Mouse (Mus musculus): ENCODE measurements around the gene Tcf12. TPM values are rescaled to one million over a fixed set of nuclear protein-coding genes. Genes with fewer than 3 reads are reported as not detected.

Gene Tcf12
- polyA plus RNA-seq, 1 experiment from 2014 or later = 9.9 TPM

DNA sequence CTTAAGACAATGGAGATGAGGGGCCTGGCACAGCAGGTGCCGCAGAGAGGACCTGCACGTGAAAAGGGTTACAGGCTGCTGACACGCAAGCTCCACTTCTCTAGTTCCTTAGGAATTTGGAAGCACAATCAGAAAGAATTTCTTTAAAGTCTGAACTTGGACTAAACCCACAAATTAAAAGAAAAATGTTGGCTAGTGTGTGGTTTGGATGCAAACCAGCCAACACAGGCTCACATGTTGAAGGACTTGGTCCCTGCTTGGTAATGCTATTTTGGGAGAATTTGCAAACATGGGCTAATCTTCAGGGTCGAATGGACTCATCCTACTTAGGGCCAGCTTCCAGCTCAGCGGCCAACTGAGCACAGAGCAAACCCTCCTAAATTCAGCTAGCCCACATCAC is 313.5 kb downstream of the Tcf12 start:
- 67% methylated on average over 5 of the region's 5 CpGs for WGBS (ENCODE audit: insufficient replicate concordance)
- DNase-seq = no peak
- Histone ChIP-seq H3K9ac (no peak overlapping the region), H3K4me1 (replicated peaks) (no peaks in the 10 kb centered on the region), H3K27me3 (peaks cover 3% of the 10 kb centered on the region; the same call in 1 of the 2 replicates), H3K4me3 (replicated peaks) (no peak overlapping the region), H3K4me2 (no peak overlapping the region), H3K9me3 (replicated peaks) (no peaks in the 10 kb centered on the region), H3K36me3 (no peaks in the 10 kb centered on the region), H3K27ac (no peak overlapping the region)
- no peak for ATAC-seq (ENCODE audit: low read depth)

Small RNA genes within 50 kb of the gene (microRNA-seq; reads per million reads assigned to microRNA genes)
- gene Gm27450 = not detected

Other genes starting within 250 kb of the Tcf12 start
- 11.7 and 15.3 TPM in 2 replicates for gene Zfp280d, start 163.0 kb upstream of the Tcf12 start, polyA plus RNA-seq (2015; fragmentation: Nextera tagmentation; extraction: Ambion mirVana)